18 mouse cellular contexts compared by ENCODE assay signal in the genomic region with DNA sequence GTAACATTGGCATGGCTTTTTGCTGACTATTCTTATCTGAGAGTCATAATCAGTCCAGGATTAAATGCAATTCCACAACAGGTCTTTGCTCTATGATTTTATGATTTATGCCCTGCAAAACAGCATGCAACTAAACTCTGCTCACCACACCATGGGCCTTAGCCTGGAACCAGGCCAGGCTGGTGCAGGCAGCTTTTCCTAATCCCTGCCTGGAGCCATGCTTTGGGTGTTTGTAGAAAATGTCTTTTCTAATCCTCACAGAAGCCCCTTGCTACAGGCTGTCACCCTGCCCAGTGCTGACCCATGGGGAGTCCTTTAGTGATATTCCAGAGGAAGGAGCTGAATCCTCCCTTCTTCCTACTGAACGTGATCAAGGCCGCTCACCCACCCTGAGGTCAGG.
DNase-seq lines count a peak whose midpoint lies in the region; ATAC-seq lines count a peak whose summit lies in the region.
"Had no signal": no experiment of that assay in that cellular context is flagged by ENCODE, and none has a peak within 500 bp of the region (broad histone marks: within the 10 kb centered on the region; RNA-seq: fewer than 3 reads in every experiment).

No protein-coding gene starts in this region.

- DNase-seq in embryo, embryonic 11 days, result peak; percentile 12
- DNase-seq in embryo, embryonic 10.5 days (ENCODE audit: low spot score), result no peak
- DNase-seq in kidney, postnatal 36 days, result no peak
- DNase-seq in midbrain, embryonic 10.5 days (ENCODE audit: low spot score), result no peak
- no peak for DNase-seq in natural killer cell, adult 2 months (ENCODE audit: low spot score in 2 of 2)
- DNase-seq: adrenal gland, adult 2 months; cerebellum, adult 18-20 months; cerebellum, adult 9-11 months; gastrocnemius, postnatal 14 days; heart, postnatal 36 days; kidney, adult 11 months had no signal

- H3K4me3 ChIP-seq in kidney, embryonic 14.5 days (ENCODE audit: low read length), result no peak overlapping the region
- H3K4me3 ChIP-seq in midbrain, embryonic 16.5 days (ENCODE audit: low read depth, low read length), result no peak overlapping the region
- H3K4me3 ChIP-seq in midbrain, embryonic 10.5 days, result no peak overlapping the region
- H3K4me3 ChIP-seq: embryonic facial prominence, embryonic 13.5 days; forebrain, embryonic 12.5 days; heart, embryonic 12.5 days had no signal

- no peaks in the 10 kb centered on the region for H3K36me3 ChIP-seq in kidney, embryonic 14.5 days (ENCODE audit: control insufficient read depth, insufficient read depth, low read length)
- H3K36me3 ChIP-seq in midbrain, embryonic 16.5 days (ENCODE audit: control insufficient read depth, insufficient read depth, low read length), result no peaks in the 10 kb centered on the region
- no peaks in the 10 kb centered on the region for H3K36me3 ChIP-seq in midbrain, embryonic 10.5 days
- H3K36me3 ChIP-seq: embryonic facial prominence, embryonic 13.5 days; forebrain, embryonic 12.5 days; heart, embryonic 12.5 days had no signal

- no peak overlapping the region for H3K27ac ChIP-seq in kidney, embryonic 14.5 days (ENCODE audit: low read depth, low read length)
- H3K27ac ChIP-seq in midbrain, embryonic 16.5 days (ENCODE audit: low read length), result no peak overlapping the region
- H3K27ac ChIP-seq in midbrain, embryonic 10.5 days (replicated peaks), result no peak overlapping the region
- H3K27ac ChIP-seq: embryonic facial prominence, embryonic 13.5 days; forebrain, embryonic 12.5 days had no signal

- ATAC-seq in kidney, embryonic 14.5 days (ENCODE audit: low FRiP score, low TSS enrichment), result 0 out of 2 replicates have a peak, but pooled peaks have one; percentile 35
- ATAC-seq in midbrain, embryonic 16.5 days, result peak; percentile 58; the same call in 1 of the 2 replicates
- ATAC-seq: forebrain, embryonic 16.5 days; hindbrain, embryonic 16.5 days had no signal

- no peak overlapping the region for H3K4me2 ChIP-seq in kidney, embryonic 14.5 days (replicated peaks; ENCODE audit: low read depth, low read length)
- no peak overlapping the region for H3K4me2 ChIP-seq in midbrain, embryonic 16.5 days (ENCODE audit: low read length)
- H3K4me2 ChIP-seq: embryonic facial prominence, embryonic 13.5 days; forebrain, embryonic 12.5 days; heart, embryonic 12.5 days had no signal

- H3K9ac ChIP-seq in kidney, embryonic 14.5 days (ENCODE audit: low read depth, low read length), result no peak overlapping the region
- no peak overlapping the region for H3K9ac ChIP-seq in midbrain, embryonic 16.5 days (ENCODE audit: low read depth, low read length)
- H3K9ac ChIP-seq: embryonic facial prominence, embryonic 13.5 days; forebrain, embryonic 12.5 days; heart, embryonic 12.5 days had no signal

- H3K4me1 ChIP-seq in kidney, embryonic 14.5 days (ENCODE audit: control insufficient read depth, insufficient read depth, low read length), result peaks cover 11% of the 10 kb centered on the region; the same call in 1 of the 2 replicates
- H3K4me1 ChIP-seq in midbrain, embryonic 16.5 days (ENCODE audit: control insufficient read depth, insufficient read depth, low read length), result no peaks in the 10 kb centered on the region; the same call in 1 of the 2 replicates
- peaks cover 24% of the 10 kb centered on the region for H3K4me1 ChIP-seq in midbrain, embryonic 10.5 days

- 15% methylated on average over 2 of the region's 2 CpGs for WGBS in kidney, embryonic 14.5 days
- 49% methylated on average over 2 of the region's 2 CpGs for WGBS in midbrain, embryonic 16.5 days
- WGBS in midbrain, embryonic 10.5 days, result 83% methylated on average over 2 of the region's 2 CpGs

- no peaks in the 10 kb centered on the region for H3K9me3 ChIP-seq in kidney, embryonic 14.5 days (ENCODE audit: control insufficient read depth, low read length)
- H3K9me3 ChIP-seq in midbrain, embryonic 16.5 days (replicated peaks; ENCODE audit: control insufficient read depth, low read length, poor library complexity, severe bottlenecking), result no peaks in the 10 kb centered on the region
- H3K9me3 ChIP-seq in midbrain, embryonic 10.5 days (replicated peaks), result no peaks in the 10 kb centered on the region
- H3K9me3 ChIP-seq: embryonic facial prominence, embryonic 13.5 days; forebrain, embryonic 12.5 days; heart, embryonic 12.5 days had no signal

- H3K27me3 ChIP-seq in kidney, embryonic 14.5 days (ENCODE audit: control insufficient read depth, insufficient read depth, low read length), result no peaks in the 10 kb centered on the region
- H3K27me3 ChIP-seq in midbrain, embryonic 16.5 days (ENCODE audit: control insufficient read depth, insufficient read depth, low read depth, low read length), result no peaks in the 10 kb centered on the region
- no peaks in the 10 kb centered on the region for H3K27me3 ChIP-seq in midbrain, embryonic 10.5 days (ENCODE audit: low read depth, poor library complexity, severe bottlenecking)
- H3K27me3 ChIP-seq: embryonic facial prominence, embryonic 13.5 days; forebrain, embryonic 12.5 days; heart, embryonic 12.5 days had no signal
